Mouse (Mus musculus): ENCODE measurements around the gene Ripor2. TPM values are rescaled to one million over a fixed set of nuclear protein-coding genes. Genes with fewer than 3 reads are reported as not detected.

Gene Ripor2
- polyA plus RNA-seq, 1 experiment, result 8.9 TPM

DNA sequence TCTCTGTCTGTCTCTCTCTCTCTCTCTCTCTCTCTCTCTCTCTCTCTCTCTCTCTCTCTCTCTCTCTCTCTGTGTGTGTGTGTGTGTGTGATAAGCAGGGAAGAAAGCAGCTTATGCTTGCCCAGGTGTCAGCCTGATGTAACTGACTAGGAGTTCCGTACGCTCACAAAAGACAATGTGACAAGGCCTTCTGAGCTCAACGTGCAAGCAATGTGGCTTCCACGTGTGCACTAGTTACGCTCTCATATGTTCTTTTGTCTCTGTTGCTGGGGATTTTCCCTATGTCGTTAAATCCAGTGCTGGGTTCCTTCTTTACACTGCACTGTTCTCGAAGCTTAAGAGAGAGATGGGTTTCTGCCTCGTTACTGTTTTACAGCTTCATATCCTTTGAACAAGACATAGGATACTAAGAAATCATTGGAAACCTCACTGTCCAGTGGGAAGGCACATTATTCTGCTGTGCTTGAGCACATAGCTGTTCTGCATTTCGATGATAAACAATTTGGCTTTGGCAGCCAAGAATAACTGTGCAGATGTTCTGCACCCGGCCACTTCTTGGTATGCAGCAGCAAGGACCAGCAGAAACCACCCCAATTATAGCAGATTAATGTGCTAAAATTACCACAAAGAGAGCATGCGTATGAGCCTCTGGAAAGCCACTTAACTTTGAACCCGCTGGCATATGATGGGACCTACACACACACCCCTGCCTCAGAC is 73.1 kb downstream of the Ripor2 start:
- 68% methylated on average over 12 of the region's 12 CpGs for WGBS

DNA sequence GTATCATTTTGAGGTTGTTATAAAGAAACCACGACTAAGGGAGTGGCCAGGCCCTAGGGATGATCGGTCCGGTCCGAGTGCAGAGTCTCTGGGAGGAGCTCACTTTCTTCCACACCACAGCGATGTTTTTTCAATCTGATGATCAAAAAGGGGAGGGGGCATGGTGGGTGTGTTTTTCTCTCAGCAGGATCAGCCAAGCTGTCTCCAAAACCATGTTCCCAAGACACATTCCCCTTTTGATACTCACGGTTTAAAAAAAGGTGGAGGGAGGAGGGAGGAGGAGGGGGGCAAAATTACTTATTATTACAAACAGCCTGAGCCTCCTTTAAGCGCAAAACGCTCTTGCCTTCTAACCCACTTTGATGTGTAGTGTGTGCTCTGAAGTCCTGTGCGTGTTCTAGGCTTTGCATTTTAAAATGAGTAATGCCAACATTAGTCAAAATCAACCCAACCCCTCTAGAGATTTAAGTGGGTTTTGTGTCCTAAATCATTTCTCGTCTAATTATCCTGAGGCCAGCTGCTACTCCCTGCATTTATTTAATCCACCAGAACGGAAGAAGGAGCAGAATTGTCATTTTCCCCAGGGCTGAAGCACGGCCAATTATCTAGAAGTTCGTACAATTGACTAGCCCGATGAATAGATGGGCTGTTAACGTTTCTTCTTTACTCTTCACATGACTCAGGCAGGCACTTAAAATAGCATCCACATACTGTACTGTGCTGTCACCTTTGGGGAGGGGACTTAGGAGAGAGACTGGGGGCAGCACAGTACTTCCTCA is 74.9 kb downstream of the Ripor2 start:
- Histone ChIP-seq H3K27me3 (ENCODE audit: control insufficient read depth, insufficient read depth, low read length) (no peaks in the 10 kb centered on the region), H3K4me3 (replicated peaks; ENCODE audit: insufficient read depth, low read depth, low read length) (no peak overlapping the region)
- no peak for DNase-seq

More for the DNA sequence above, 73.1 kb downstream of the Ripor2 start:
- Histone ChIP-seq H3K27ac (ENCODE audit: insufficient read depth, low read length) (no peak overlapping the region), H3K27me3 (ENCODE audit: control insufficient read depth, insufficient read depth, low read length) (no peaks in the 10 kb centered on the region), H3K4me3 (replicated peaks; ENCODE audit: insufficient read depth, low read depth, low read length) (no peak overlapping the region), H3K4me1 (ENCODE audit: control insufficient read depth, insufficient read depth, low read length) (no peaks in the 10 kb centered on the region)
- TF ChIP-seq POLR2A (IDR thresholded peaks at IDR 0.05; ENCODE audit: borderline replicate concordance, insufficient read depth, low read length) (no peak), CTCF (IDR thresholded peaks at IDR 0.05; ENCODE audit: borderline replicate concordance, insufficient read depth, low read depth, low read length) (no peak)
- no peak for DNase-seq

DNA sequence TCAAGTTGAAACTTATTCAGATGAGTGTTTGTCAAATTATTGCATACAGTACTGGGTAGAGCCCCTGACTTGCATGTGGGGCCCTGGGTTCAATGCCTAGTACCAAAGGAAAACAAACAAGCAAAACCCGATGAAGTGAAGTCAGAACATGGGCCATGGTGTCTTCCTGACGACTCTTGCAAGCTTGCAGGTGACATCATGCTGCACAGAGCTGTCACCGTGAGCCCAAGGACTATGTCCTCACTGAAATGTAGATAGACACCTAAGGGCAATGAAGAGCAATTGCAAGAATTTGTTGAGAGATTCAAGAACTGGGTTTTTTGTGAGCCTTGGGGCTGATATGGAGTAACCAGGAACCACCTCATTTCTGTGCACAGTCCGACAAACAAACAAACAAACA is 84.8 kb downstream of the Ripor2 start:
- DNase-seq, result no peak
- 78% methylated on average over 4 of the region's 4 CpGs for WGBS
- H3K27me3 ChIP-seq (ENCODE audit: control insufficient read depth, insufficient read depth, low read length), result no peaks in the 10 kb centered on the region
- TF ChIP-seq CTCF (IDR thresholded peaks at IDR 0.05; ENCODE audit: borderline replicate concordance, insufficient read depth, low read depth, low read length), result no peak
- TF ChIP-seq POLR2A (IDR thresholded peaks at IDR 0.05; ENCODE audit: borderline replicate concordance, insufficient read depth, low read length), result no peak
- H3K27ac ChIP-seq (ENCODE audit: insufficient read depth, low read length), result no peak overlapping the region
- no peak overlapping the region for H3K4me3 ChIP-seq (replicated peaks; ENCODE audit: insufficient read depth, low read depth, low read length)
- no peaks in the 10 kb centered on the region for H3K4me1 ChIP-seq (ENCODE audit: control insufficient read depth, insufficient read depth, low read length)

More for the DNA sequence above, 74.9 kb downstream of the Ripor2 start:
- Histone ChIP-seq H3K4me1 (ENCODE audit: control insufficient read depth, insufficient read depth, low read length) (no peaks in the 10 kb centered on the region), H3K27ac (ENCODE audit: insufficient read depth, low read length) (no peak overlapping the region)
- WGBS, result 9% methylated on average over 15 of the region's 15 CpGs
- TF ChIP-seq POLR2A (IDR thresholded peaks at IDR 0.05; ENCODE audit: borderline replicate concordance, insufficient read depth, low read length) (no peak), CTCF (IDR thresholded peaks at IDR 0.05; ENCODE audit: borderline replicate concordance, insufficient read depth, low read depth, low read length) (no peak)

DNA sequence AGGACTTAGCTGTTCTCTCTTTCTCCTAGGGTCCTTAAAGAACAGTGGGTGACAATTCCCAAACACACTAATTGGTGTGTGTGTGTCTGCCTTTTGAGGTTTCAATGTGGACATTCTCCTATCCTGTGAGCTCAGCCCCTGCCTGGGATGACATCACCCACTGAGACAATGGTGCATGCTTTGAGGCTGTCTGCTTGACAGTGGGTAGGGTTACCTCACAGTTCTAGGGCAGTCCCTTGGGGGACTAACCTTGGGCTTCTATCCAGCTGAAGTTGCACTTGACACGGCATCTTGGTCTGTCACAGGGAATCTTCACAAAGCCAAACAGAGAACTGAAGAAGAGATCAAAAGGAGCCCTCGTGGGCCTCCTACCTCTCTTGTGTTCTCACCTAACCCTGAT is 86.6 kb downstream of the Ripor2 start:
- Histone ChIP-seq H3K4me1 (ENCODE audit: control insufficient read depth, insufficient read depth, low read length) (no peaks in the 10 kb centered on the region), H3K27me3 (ENCODE audit: control insufficient read depth, insufficient read depth, low read length) (no peaks in the 10 kb centered on the region), H3K27ac (ENCODE audit: insufficient read depth, low read length) (no peak overlapping the region), H3K4me3 (replicated peaks; ENCODE audit: insufficient read depth, low read depth, low read length) (no peak overlapping the region)
- TF ChIP-seq POLR2A (IDR thresholded peaks at IDR 0.05; ENCODE audit: borderline replicate concordance, insufficient read depth, low read length), result no peak
- TF ChIP-seq CTCF (IDR thresholded peaks at IDR 0.05; ENCODE audit: borderline replicate concordance, insufficient read depth, low read depth, low read length), result no peak
- no peak for DNase-seq
- WGBS, result 19% methylated on average over 2 of the region's 2 CpGs

DNA sequence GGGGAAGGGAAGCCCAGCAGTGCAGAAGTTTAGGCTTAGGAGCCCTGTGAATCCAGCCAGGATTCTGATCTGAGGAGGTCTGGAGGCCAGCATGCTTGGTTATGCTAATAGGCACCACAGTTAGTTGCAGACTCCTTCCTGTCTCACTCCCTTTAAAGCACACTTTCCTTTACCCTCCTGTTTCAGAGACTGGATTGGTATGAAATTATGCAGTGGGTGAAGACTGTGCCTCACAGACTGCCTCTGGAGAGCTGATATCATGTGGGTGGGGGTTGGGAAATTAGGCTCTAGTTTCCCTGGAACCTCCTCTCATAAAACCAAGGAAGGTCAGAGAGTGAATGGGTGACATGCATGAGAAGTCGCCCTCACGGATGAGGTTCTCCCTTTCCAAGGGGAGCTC is 88.7 kb downstream of the Ripor2 start:
- H3K4me3 ChIP-seq (replicated peaks; ENCODE audit: insufficient read depth, low read depth, low read length), result no peak overlapping the region
- WGBS, result 84% methylated on average over 2 of the region's 2 CpGs
- H3K27ac ChIP-seq (ENCODE audit: insufficient read depth, low read length), result no peak overlapping the region
- DNase-seq, result no peak
- no peaks in the 10 kb centered on the region for H3K27me3 ChIP-seq (ENCODE audit: control insufficient read depth, insufficient read depth, low read length)
- no peak for TF ChIP-seq CTCF (IDR thresholded peaks at IDR 0.05; ENCODE audit: borderline replicate concordance, insufficient read depth, low read depth, low read length)
- no peak for TF ChIP-seq POLR2A (IDR thresholded peaks at IDR 0.05; ENCODE audit: borderline replicate concordance, insufficient read depth, low read length)
- H3K4me1 ChIP-seq (ENCODE audit: control insufficient read depth, insufficient read depth, low read length), result no peaks in the 10 kb centered on the region

DNA sequence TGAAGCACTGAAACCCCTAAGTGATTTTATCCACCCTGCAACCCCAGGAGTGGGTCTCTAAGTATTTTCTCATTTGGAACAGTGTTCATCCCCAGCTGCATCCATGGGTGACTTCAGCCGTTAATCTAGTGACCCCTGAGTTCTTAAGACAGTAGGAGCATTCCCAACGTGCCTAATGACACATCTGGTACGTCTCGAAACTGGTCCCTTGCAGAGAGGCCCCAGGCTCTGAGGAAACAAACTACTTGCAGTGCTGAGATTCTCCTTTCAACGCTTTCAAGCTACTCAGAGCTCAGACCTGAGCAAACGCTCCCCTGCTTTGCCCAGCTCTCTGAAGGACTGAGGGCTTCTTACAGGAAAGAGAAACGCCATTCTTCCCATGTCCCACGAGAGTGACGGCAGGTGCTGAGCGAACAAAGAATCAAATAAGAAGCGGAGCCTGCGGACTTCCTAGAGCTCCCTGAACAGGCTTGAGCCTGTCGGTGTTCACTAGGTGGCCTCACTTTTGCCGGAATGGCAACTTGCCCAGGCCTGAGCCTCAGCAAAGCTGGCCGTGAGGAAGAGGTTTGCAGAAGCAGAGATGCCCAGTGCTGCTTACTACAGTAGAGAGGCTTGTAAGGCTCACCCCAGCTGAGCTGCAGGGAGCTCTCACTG is 97.2 kb downstream of the Ripor2 start:
- TF ChIP-seq POLR2A (IDR thresholded peaks at IDR 0.05; ENCODE audit: borderline replicate concordance, insufficient read depth, low read length), result no peak
- no peak for TF ChIP-seq CTCF (IDR thresholded peaks at IDR 0.05; ENCODE audit: borderline replicate concordance, insufficient read depth, low read depth, low read length)
- WGBS, result 22% methylated on average over 15 of the region's 15 CpGs

DNA sequence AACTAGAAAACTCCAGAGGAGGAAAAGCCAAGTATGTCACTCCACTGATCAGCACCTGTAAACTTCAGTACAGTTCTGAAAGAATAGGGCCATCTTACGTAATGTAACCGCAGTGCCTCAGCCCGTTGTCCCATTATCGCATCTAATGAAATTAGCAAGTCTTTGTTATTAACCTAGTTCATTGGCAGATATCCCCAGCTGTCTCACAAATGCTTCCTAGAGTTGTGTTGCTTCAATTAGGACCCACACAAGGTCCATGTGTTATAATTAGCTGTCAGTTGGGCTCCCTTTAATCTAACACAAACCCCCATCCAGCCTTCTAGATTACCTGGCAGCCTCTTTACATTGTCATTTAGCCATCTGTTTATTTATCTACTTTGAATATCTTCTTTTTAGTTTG is 99.0 kb downstream of the Ripor2 start:
- no peak for TF ChIP-seq POLR2A (IDR thresholded peaks at IDR 0.05; ENCODE audit: borderline replicate concordance, insufficient read depth, low read length)
- no peak for TF ChIP-seq CTCF (IDR thresholded peaks at IDR 0.05; ENCODE audit: borderline replicate concordance, insufficient read depth, low read depth, low read length)
- H3K27me3 ChIP-seq (ENCODE audit: control insufficient read depth, insufficient read depth, low read length), result no peaks in the 10 kb centered on the region; the same call in 1 of the 2 replicates
- H3K27ac ChIP-seq (ENCODE audit: insufficient read depth, low read length), result no peak overlapping the region
- DNase-seq, result no peak
- H3K4me1 ChIP-seq (ENCODE audit: control insufficient read depth, insufficient read depth, low read length), result no peaks in the 10 kb centered on the region; the same call in 1 of the 2 replicates
- WGBS, result 96% methylated on average over 4 of the region's 4 CpGs
- no peak overlapping the region for H3K4me3 ChIP-seq (replicated peaks; ENCODE audit: insufficient read depth, low read depth, low read length)

More for the DNA sequence above, 97.2 kb downstream of the Ripor2 start:
- H3K4me1 ChIP-seq (ENCODE audit: control insufficient read depth, insufficient read depth, low read length), result no peaks in the 10 kb centered on the region; the same call in 1 of the 2 replicates
- H3K27ac ChIP-seq (ENCODE audit: insufficient read depth, low read length), result no peak overlapping the region
- peak; percentile 20 to 30 for DNase-seq
- no peak overlapping the region for H3K4me3 ChIP-seq (replicated peaks; ENCODE audit: insufficient read depth, low read depth, low read length)
- no peaks in the 10 kb centered on the region; the same call in 1 of the 2 replicates for H3K27me3 ChIP-seq (ENCODE audit: control insufficient read depth, insufficient read depth, low read length)

All from cerebellum, adult 2 months (tissue).